Mouse (Mus musculus): Measurements from ENCODE around the gene Itih5. TPM values are rescaled to one million over a fixed set of nuclear protein-coding genes. Genes with fewer than 3 reads are reported as not detected.

Itih5 gene
- polyA plus RNA-seq, 1 experiment from 2014 or later: 15.6 TPM

DNA sequence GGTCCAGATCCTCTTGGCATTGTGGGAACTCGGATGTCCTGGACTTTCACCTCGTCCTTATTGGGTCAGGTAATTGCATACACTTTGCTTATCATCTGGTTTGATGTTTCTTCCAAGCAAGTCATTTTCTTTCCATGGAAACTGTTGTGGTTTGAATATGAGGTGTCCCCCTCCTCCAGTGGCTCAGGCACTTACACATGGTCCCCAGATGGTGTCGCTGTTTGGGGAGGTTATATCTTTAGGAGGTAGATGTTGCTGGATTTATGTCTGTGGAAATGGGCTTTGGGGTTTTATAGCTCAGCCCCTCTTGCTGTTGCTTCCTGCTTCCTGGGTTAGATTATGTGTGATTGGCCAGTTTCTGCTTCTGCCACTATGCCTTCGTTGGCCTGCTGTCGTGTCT lies 103.6 kb downstream of the Itih5 start:
- no peak for ATAC-seq (ENCODE audit: insufficient number of reproducible peaks, insufficient read depth, low FRiP score, low read depth)
- H3K4me1 ChIP-seq (ENCODE audit: control insufficient read depth, insufficient read depth, low read length): no peaks in the 10 kb centered on the region
- H3K36me3 ChIP-seq (ENCODE audit: control insufficient read depth, insufficient read depth, low read length): no peaks in the 10 kb centered on the region
- no peak overlapping the region for H3K4me2 ChIP-seq (replicated peaks; ENCODE audit: low read depth, low read length)
- no peak overlapping the region for H3K9ac ChIP-seq (replicated peaks; ENCODE audit: low read depth, low read length)
- WGBS: 70% methylated on average over 5 of the region's 5 CpGs
- no peaks in the 10 kb centered on the region for H3K27me3 ChIP-seq (ENCODE audit: control insufficient read depth, insufficient read depth, low read length)
- no peak overlapping the region for H3K27ac ChIP-seq (ENCODE audit: low read length)
- H3K4me3 ChIP-seq (ENCODE audit: low read depth, low read length): no peak overlapping the region
- no peaks in the 10 kb centered on the region for H3K9me3 ChIP-seq (ENCODE audit: control insufficient read depth, low read depth, low read length)

GRCm38 (mm10) chr2:10258312-10258711 lies 104.9 kb downstream of the Itih5 start:
- no peak overlapping the region for H3K4me3 ChIP-seq (ENCODE audit: low read depth, low read length)
- H3K36me3 ChIP-seq (ENCODE audit: control insufficient read depth, insufficient read depth, low read length): no peaks in the 10 kb centered on the region
- H3K4me1 ChIP-seq (ENCODE audit: control insufficient read depth, insufficient read depth, low read length): no peaks in the 10 kb centered on the region
- no peak for ATAC-seq (ENCODE audit: insufficient number of reproducible peaks, insufficient read depth, low FRiP score, low read depth)
- H3K27ac ChIP-seq (ENCODE audit: low read length): no peak overlapping the region
- no peak overlapping the region for H3K4me2 ChIP-seq (replicated peaks; ENCODE audit: low read depth, low read length)
- no peaks in the 10 kb centered on the region for H3K9me3 ChIP-seq (ENCODE audit: control insufficient read depth, low read depth, low read length)
- no peak overlapping the region for H3K9ac ChIP-seq (replicated peaks; ENCODE audit: low read depth, low read length)
- 46% methylated on average over 5 of the region's 5 CpGs for WGBS
- H3K27me3 ChIP-seq (ENCODE audit: control insufficient read depth, insufficient read depth, low read length): no peaks in the 10 kb centered on the region

- 68% methylated on average over 5 of the region's 5 CpGs for WGBS
These were observed 106.7 kb downstream of the Itih5 start for GRCm38 (mm10) chr2:10260109-10260508.

GRCm38 (mm10) chr2:10261337-10261736 lies 108.0 kb downstream of the Itih5 start:
- no peak for ATAC-seq (ENCODE audit: insufficient number of reproducible peaks, insufficient read depth, low FRiP score, low read depth)
- H3K36me3 ChIP-seq (ENCODE audit: control insufficient read depth, insufficient read depth, low read length): no peaks in the 10 kb centered on the region
- no peaks in the 10 kb centered on the region for H3K9me3 ChIP-seq (ENCODE audit: control insufficient read depth, low read depth, low read length)
- H3K9ac ChIP-seq (replicated peaks; ENCODE audit: low read depth, low read length): no peak overlapping the region
- no peaks in the 10 kb centered on the region for H3K27me3 ChIP-seq (ENCODE audit: control insufficient read depth, insufficient read depth, low read length)
- H3K4me3 ChIP-seq (ENCODE audit: low read depth, low read length): no peak overlapping the region
- H3K27ac ChIP-seq (ENCODE audit: low read length): no peak overlapping the region
- WGBS: 62% methylated on average over 5 of the region's 5 CpGs
- H3K4me2 ChIP-seq (replicated peaks; ENCODE audit: low read depth, low read length): no peak overlapping the region
- no peaks in the 10 kb centered on the region for H3K4me1 ChIP-seq (ENCODE audit: control insufficient read depth, insufficient read depth, low read length)

More at GRCm38 (mm10) chr2:10260109-10260508, 106.7 kb downstream of the Itih5 start:
- Histone ChIP-seq H3K4me3 (ENCODE audit: low read depth, low read length) (no peak overlapping the region), H3K4me1 (ENCODE audit: control insufficient read depth, insufficient read depth, low read length) (no peaks in the 10 kb centered on the region), H3K4me2 (replicated peaks; ENCODE audit: low read depth, low read length) (no peak overlapping the region), H3K27ac (ENCODE audit: low read length) (no peak overlapping the region), H3K27me3 (ENCODE audit: control insufficient read depth, insufficient read depth, low read length) (no peaks in the 10 kb centered on the region), H3K9ac (replicated peaks; ENCODE audit: low read depth, low read length) (no peak overlapping the region), H3K36me3 (ENCODE audit: control insufficient read depth, insufficient read depth, low read length) (no peaks in the 10 kb centered on the region), H3K9me3 (ENCODE audit: control insufficient read depth, low read depth, low read length) (no peaks in the 10 kb centered on the region)
- ATAC-seq (ENCODE audit: insufficient number of reproducible peaks, insufficient read depth, low FRiP score, low read depth): no peak

DNA sequence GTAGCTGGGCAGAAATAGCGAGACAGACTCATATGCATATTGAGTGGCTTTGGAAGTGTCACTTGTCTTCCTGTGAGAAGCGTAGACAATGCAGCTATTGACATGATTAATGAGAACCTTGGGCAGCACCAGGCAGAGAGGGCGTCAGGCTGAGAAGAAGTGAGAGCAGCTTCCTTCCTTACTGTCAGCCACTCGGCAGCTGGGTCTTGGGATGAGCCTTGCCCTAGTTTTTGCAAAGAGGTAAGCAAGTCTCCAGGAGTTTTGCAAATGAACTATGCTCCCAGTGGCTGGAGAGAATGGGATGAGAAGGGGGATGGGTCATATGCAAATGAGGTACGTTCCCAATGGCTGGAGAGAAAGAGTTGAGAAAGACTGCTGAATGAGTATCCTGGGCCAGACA lies 109.4 kb downstream of the Itih5 start:
- Histone ChIP-seq H3K36me3 (ENCODE audit: control insufficient read depth, insufficient read depth, low read length) (no peaks in the 10 kb centered on the region), H3K9ac (replicated peaks; ENCODE audit: low read depth, low read length) (no peak overlapping the region), H3K27me3 (ENCODE audit: control insufficient read depth, insufficient read depth, low read length) (no peaks in the 10 kb centered on the region), H3K4me2 (replicated peaks; ENCODE audit: low read depth, low read length) (no peak overlapping the region), H3K27ac (ENCODE audit: low read length) (no peak overlapping the region), H3K4me3 (ENCODE audit: low read depth, low read length) (no peak overlapping the region), H3K9me3 (ENCODE audit: control insufficient read depth, low read depth, low read length) (no peaks in the 10 kb centered on the region), H3K4me1 (ENCODE audit: control insufficient read depth, insufficient read depth, low read length) (no peaks in the 10 kb centered on the region)
- ATAC-seq (ENCODE audit: insufficient number of reproducible peaks, insufficient read depth, low FRiP score, low read depth): no peak
- 26% methylated on average over 5 of the region's 5 CpGs for WGBS

DNA sequence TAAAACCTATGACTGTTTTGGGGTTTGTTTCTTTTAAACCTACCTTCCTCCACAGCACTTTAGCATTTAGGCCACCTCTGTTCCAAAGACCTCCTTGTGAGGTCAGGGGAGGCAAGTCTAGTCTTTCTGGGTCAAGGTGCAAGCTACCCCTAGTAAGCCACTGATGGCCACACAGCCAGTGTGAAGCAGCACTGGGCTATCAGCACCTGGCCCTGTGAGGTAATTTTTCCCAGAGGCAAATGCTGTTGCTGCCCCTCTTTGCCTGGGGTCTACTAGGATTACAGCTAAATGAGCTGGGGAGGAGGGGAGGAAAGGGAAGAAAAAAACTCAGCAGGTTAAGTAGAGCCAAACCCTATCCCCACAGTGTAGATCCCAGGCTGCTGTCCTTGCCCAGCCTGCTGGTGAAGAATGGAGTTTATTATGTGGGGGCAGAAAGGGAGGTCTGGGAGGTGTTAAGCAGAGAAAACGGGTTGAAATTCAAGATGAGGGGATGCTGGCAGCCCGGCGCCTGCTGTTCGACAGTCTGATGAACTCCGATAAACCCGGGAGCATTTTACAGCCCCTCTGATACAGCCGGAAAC lies 110.6 kb downstream of the Itih5 start:
- no peak overlapping the region for H3K4me2 ChIP-seq (replicated peaks; ENCODE audit: low read depth, low read length)
- H3K4me1 ChIP-seq (ENCODE audit: control insufficient read depth, insufficient read depth, low read length): no peaks in the 10 kb centered on the region
- WGBS: 54% methylated on average over 7 of the region's 7 CpGs
- no peaks in the 10 kb centered on the region for H3K27me3 ChIP-seq (ENCODE audit: control insufficient read depth, insufficient read depth, low read length)
- ATAC-seq (ENCODE audit: insufficient number of reproducible peaks, insufficient read depth, low FRiP score, low read depth): no peak
- no peak overlapping the region for H3K27ac ChIP-seq (ENCODE audit: low read length)
- no peak overlapping the region for H3K4me3 ChIP-seq (ENCODE audit: low read depth, low read length)
- H3K9me3 ChIP-seq (ENCODE audit: control insufficient read depth, low read depth, low read length): no peaks in the 10 kb centered on the region
- H3K9ac ChIP-seq (replicated peaks; ENCODE audit: low read depth, low read length): no peak overlapping the region
- no peaks in the 10 kb centered on the region for H3K36me3 ChIP-seq (ENCODE audit: control insufficient read depth, insufficient read depth, low read length)

- H3K4me2 ChIP-seq (replicated peaks; ENCODE audit: low read depth, low read length): no peak overlapping the region
- no peak overlapping the region for H3K4me3 ChIP-seq (ENCODE audit: low read depth, low read length)
- no peak overlapping the region for H3K27ac ChIP-seq (ENCODE audit: low read length)
- no peak overlapping the region for H3K9ac ChIP-seq (replicated peaks; ENCODE audit: low read depth, low read length)
- no peak for ATAC-seq (ENCODE audit: insufficient number of reproducible peaks, insufficient read depth, low FRiP score, low read depth)
- WGBS: 71% methylated on average over 5 of the region's 5 CpGs
- no peaks in the 10 kb centered on the region for H3K27me3 ChIP-seq (ENCODE audit: control insufficient read depth, insufficient read depth, low read length)
- H3K36me3 ChIP-seq (ENCODE audit: control insufficient read depth, insufficient read depth, low read length): no peaks in the 10 kb centered on the region
- H3K4me1 ChIP-seq (ENCODE audit: control insufficient read depth, insufficient read depth, low read length): no peaks in the 10 kb centered on the region
- no peaks in the 10 kb centered on the region for H3K9me3 ChIP-seq (ENCODE audit: control insufficient read depth, low read depth, low read length)
These were observed 112.5 kb downstream of the Itih5 start for GRCm38 (mm10) chr2:10265881-10266280.

DNA sequence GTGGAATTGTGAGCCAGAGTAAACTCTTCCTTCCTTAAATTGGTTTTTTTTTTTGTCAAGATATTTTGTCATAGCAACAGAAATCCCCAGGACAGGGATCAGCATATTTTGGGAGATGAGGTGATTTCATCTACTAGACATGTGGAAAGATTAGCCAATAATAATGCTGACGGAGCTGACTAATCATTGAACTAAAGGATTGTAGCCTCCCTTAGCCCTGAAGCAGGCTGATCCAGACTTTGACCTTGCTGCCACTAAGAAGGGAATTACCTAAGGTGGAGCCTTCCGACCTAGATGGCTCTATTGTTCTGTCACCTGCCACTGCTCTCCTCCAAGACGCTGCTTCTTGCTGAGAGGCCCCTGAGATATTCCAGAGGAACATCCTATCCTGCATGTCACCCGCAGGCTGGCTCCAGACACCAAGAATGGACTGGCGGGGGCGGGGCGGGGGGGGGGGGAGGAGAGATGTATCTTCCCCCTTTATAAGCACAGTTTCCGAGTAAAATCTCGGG lies 119.3 kb downstream of the Itih5 start:
- WGBS: 59% methylated on average over 6 of the region's 9 CpGs
- H3K27me3 ChIP-seq (ENCODE audit: control insufficient read depth, insufficient read depth, low read length): no peaks in the 10 kb centered on the region
- ATAC-seq (ENCODE audit: insufficient number of reproducible peaks, insufficient read depth, low FRiP score, low read depth): no peak

GRCm38 (mm10) chr2:10273541-10274050 lies 120.2 kb downstream of the Itih5 start:
- ATAC-seq (ENCODE audit: insufficient number of reproducible peaks, insufficient read depth, low FRiP score, low read depth): no peak
- Histone ChIP-seq H3K27ac (ENCODE audit: low read length) (no peak overlapping the region), H3K36me3 (ENCODE audit: control insufficient read depth, insufficient read depth, low read length) (no peaks in the 10 kb centered on the region), H3K4me2 (replicated peaks; ENCODE audit: low read depth, low read length) (no peak overlapping the region), H3K27me3 (ENCODE audit: control insufficient read depth, insufficient read depth, low read length) (no peaks in the 10 kb centered on the region), H3K9me3 (ENCODE audit: control insufficient read depth, low read depth, low read length) (no peaks in the 10 kb centered on the region), H3K4me3 (ENCODE audit: low read depth, low read length) (no peak overlapping the region), H3K4me1 (ENCODE audit: control insufficient read depth, insufficient read depth, low read length) (0 out of 2 replicates have a peak, but pooled peaks cover 6% of the 10 kb centered on the region), H3K9ac (replicated peaks; ENCODE audit: low read depth, low read length) (no peak overlapping the region)
- WGBS: 94% methylated on average over 3 of the region's 3 CpGs

More for the DNA sequence above, 119.3 kb downstream of the Itih5 start:
- no peaks in the 10 kb centered on the region for H3K9me3 ChIP-seq (ENCODE audit: control insufficient read depth, low read depth, low read length)
- no peak overlapping the region for H3K27ac ChIP-seq (ENCODE audit: low read length)
- no peaks in the 10 kb centered on the region for H3K36me3 ChIP-seq (ENCODE audit: control insufficient read depth, insufficient read depth, low read length)
- H3K4me1 ChIP-seq (ENCODE audit: control insufficient read depth, insufficient read depth, low read length): 0 out of 2 replicates have a peak, but pooled peaks cover 6% of the 10 kb centered on the region
- no peak overlapping the region for H3K9ac ChIP-seq (replicated peaks; ENCODE audit: low read depth, low read length)
- H3K4me3 ChIP-seq (ENCODE audit: low read depth, low read length): no peak overlapping the region
- no peak overlapping the region for H3K4me2 ChIP-seq (replicated peaks; ENCODE audit: low read depth, low read length)

Data from stomach, embryonic 14.5 days (tissue).